In genomic region chr5:15985901-15986300, GRCm38 (mm10) we compare ENCODE assay signal across 12 mouse cellular contexts. TPM values are rescaled to one million over a fixed set of nuclear protein-coding genes. Genes with fewer than 3 reads are reported as not detected.
DNase-seq lines count a peak whose midpoint lies in the region; ATAC-seq lines count a peak whose summit lies in the region.
"Had no signal": no experiment of that assay in that cellular context is flagged by ENCODE, and none has a peak within 500 bp of the region (broad histone marks: within the 10 kb centered on the region; RNA-seq: fewer than 3 reads in every experiment).

No protein-coding gene starts in this region.

- H3K4me1 ChIP-seq in forebrain, embryonic 16.5 days (replicated peaks; ENCODE audit: control insufficient read depth, insufficient read depth, low read length) = peaks cover 13% of the 10 kb centered on the region
- peaks cover 4% of the 10 kb centered on the region; the same call in 1 of the 2 replicates for H3K4me1 ChIP-seq in midbrain, embryonic 14.5 days (ENCODE audit: control insufficient read depth, insufficient read depth, low read length)

- H3K4me3 ChIP-seq in forebrain, embryonic 16.5 days (replicated peaks; ENCODE audit: low read length) = no peak overlapping the region
- H3K4me3 ChIP-seq in midbrain, embryonic 14.5 days (replicated peaks; ENCODE audit: low read depth, low read length) = no peak overlapping the region
- H3K4me3 ChIP-seq: limb, embryonic 13.5 days had no signal

- no peak overlapping the region for H3K9ac ChIP-seq in forebrain, embryonic 16.5 days (replicated peaks; ENCODE audit: low read depth, low read length)
- H3K9ac ChIP-seq in midbrain, embryonic 14.5 days (replicated peaks; ENCODE audit: low read length) = no peak overlapping the region
- H3K9ac ChIP-seq: limb, embryonic 13.5 days had no signal

- no peak overlapping the region for H3K27ac ChIP-seq in forebrain, embryonic 16.5 days (ENCODE audit: low read length)
- no peak overlapping the region for H3K27ac ChIP-seq in midbrain, embryonic 14.5 days (replicated peaks; ENCODE audit: low read depth, low read length)
- H3K27ac ChIP-seq: limb, embryonic 13.5 days had no signal

- H3K27me3 ChIP-seq in forebrain, embryonic 16.5 days (replicated peaks; ENCODE audit: control insufficient read depth, insufficient read depth, low read length) = peaks cover 4% of the 10 kb centered on the region; the same call in 1 of the 2 replicates
- peaks cover 33% of the 10 kb centered on the region for H3K27me3 ChIP-seq in midbrain, embryonic 14.5 days (ENCODE audit: control insufficient read depth, insufficient read depth, low read length)
- H3K27me3 ChIP-seq: limb, embryonic 13.5 days had no signal

- peak; percentile 87 for ATAC-seq in forebrain, embryonic 16.5 days
- peak; percentile 82 for ATAC-seq in midbrain, embryonic 14.5 days (ENCODE audit: low FRiP score, low TSS enrichment)

- WGBS in forebrain, embryonic 16.5 days = 6% methylated on average over 4 of the region's 4 CpGs
- WGBS in midbrain, embryonic 14.5 days = 6% methylated on average over 4 of the region's 4 CpGs

- H3K9me3 ChIP-seq in forebrain, embryonic 16.5 days (ENCODE audit: control insufficient read depth, low read length) = no peaks in the 10 kb centered on the region
- H3K9me3 ChIP-seq in midbrain, embryonic 14.5 days (ENCODE audit: control insufficient read depth, low read length) = no peaks in the 10 kb centered on the region
- H3K9me3 ChIP-seq: limb, embryonic 13.5 days had no signal

- intact Hi-C loops in left cerebral cortex, postnatal 4 days (cut with DNase I) = no loop called here

- peak; percentile 54 for DNase-seq in left cerebral cortex, postnatal 4 days
- DNase-seq in left cerebral cortex, adult 11 months (ENCODE audit: low spot score) = no peak
- DNase-seq in midbrain, embryonic 14.5 days = peak; percentile 42
- DNase-seq in frontal cortex, postnatal 25 days (ENCODE audit: low spot score in 2 of 2) = no peak
- no peak for DNase-seq in right cerebral cortex, postnatal 10 days (ENCODE audit: low spot score in 2 of 2)
- no peak for DNase-seq in cerebellum, postnatal 25 days
- no peak for DNase-seq in kidney, postnatal 4 days
- DNase-seq: B cell, adult 2 months; gastrocnemius, postnatal 10 days; lung, postnatal 4 days had no signal

- no peak overlapping the region for H3K4me2 ChIP-seq in forebrain, embryonic 16.5 days (ENCODE audit: low read length)
- H3K4me2 ChIP-seq in midbrain, embryonic 14.5 days (ENCODE audit: low read length) = no peak overlapping the region
- H3K4me2 ChIP-seq: limb, embryonic 13.5 days had no signal

- no peaks in the 10 kb centered on the region for H3K36me3 ChIP-seq in forebrain, embryonic 16.5 days (ENCODE audit: control insufficient read depth, insufficient read depth)
- no peaks in the 10 kb centered on the region for H3K36me3 ChIP-seq in midbrain, embryonic 14.5 days (ENCODE audit: control insufficient read depth, insufficient read depth, low read length)
- H3K36me3 ChIP-seq: limb, embryonic 13.5 days had no signal

RNA-seq across cellular contexts. Expression of gene Cacna2d1, which starts 51.4 kb away (rescaled TPM):
- 100 to 1,000 TPM; 135 to 138 TPM for total RNA-seq in left cerebral cortex, postnatal 4 days (2021)
- 33.9 and 37.5 TPM in 2 replicates for polyA plus RNA-seq in forebrain, embryonic 16.5 days (2015; fragmentation: Nextera tagmentation; extraction: Ambion mirVana)
- 46.3 and 52.9 TPM in 2 replicates for polyA plus RNA-seq in midbrain, embryonic 14.5 days (2014; fragmentation: Nextera tagmentation; extraction: Ambion mirVana)

Comparison
In these comparisons a context has a peak if more than half of its experiments do, and no peak if none do; other contexts are left out.
1. DNase-seq: peak in left cerebral cortex, postnatal 4 days (single experiment) and midbrain, embryonic 14.5 days (single experiment); none in left cerebral cortex, adult 11 months (single experiment), frontal cortex, postnatal 25 days (0 of 2), right cerebral cortex, postnatal 10 days (0 of 2), cerebellum, postnatal 25 days (0 of 2) and kidney, postnatal 4 days (0 of 2).